Mouse (Mus musculus): Measurements from ENCODE around the gene Pabpc4.
"Not testable (repeated sequence)": the region's sequence is repeated elsewhere in the genome, so short reads cannot be mapped to it uniquely, and the experiment has no call there.

DNA sequence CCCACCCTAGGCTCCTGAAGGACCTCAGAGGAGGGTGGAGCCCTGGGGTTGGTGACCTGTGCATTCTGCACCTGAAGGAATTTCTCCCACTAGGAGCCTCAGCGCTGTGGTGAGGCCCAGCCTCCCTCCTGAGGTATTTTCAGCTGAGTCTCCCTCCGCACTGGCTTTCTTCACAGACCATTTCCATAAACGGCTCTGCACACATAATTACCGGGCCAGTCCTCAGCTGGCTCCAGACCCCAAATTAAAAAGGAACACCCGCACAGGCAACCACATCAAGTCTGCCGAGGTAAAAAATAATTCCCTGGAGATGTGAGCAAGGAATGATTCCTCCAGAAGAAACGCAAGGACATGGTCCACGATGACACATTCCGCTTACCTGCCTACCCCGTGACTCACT lies 73.1 kb downstream of the Pabpc4 start:
- not testable (repeated sequence) for TF ChIP-seq GATA1 (IDR thresholded peaks at IDR 0.05; ENCODE audit: borderline replicate concordance, low read length); FLI1 (IDR thresholded peaks at IDR 0.05; ENCODE audit: low read length)

Data from megakaryocyte, embryonic 14.5 days (primary cell).